Mouse (Mus musculus) C2C12 (cell line): ENCODE measurements around the gene H1foo. TPM values are rescaled to one million over a fixed set of nuclear protein-coding genes. Genes with fewer than 3 reads are reported as not detected.
A peak's percentile ranks its signal among the peaks of the same experiment; 100 is the strongest.

Source experiments
- H3K27me3 ChIP-seq: one replicate; pipeline ENCODE4 v1.6.1; 2011; ENCODE audit not compliant: control insufficient read depth, insufficient read depth, insufficient read length
- H3K36me3 ChIP-seq: one replicate; pipeline ENCODE4 v1.6.1; 2011; ENCODE audit not compliant: control insufficient read depth, insufficient read depth
- H3K4me3 ChIP-seq: one replicate; pipeline ENCODE4 v1.5.1; 2011; ENCODE audit warnings: mild to moderate bottlenecking, control low read depth; ENCODE audit not compliant: poor library complexity, insufficient read depth, severe bottlenecking
- H3K79me2 ChIP-seq: one replicate; pipeline ENCODE4 v1.6.1; 2011; ENCODE audit not compliant: control insufficient read depth, insufficient read depth
- H3K79me3 ChIP-seq: one replicate; pipeline ENCODE4 v1.6.1; 2011; ENCODE audit warnings: low read depth, control low read depth
- H3ac ChIP-seq: one replicate; pipeline ENCODE3; 2011; ENCODE audit warnings: low read depth; ENCODE audit not compliant: control insufficient read depth, insufficient read length
- CEBPB ChIP-seq: IDR thresholded peaks from one replicate; pipeline ENCODE4 v1.6.1; 2011; ENCODE audit warnings: low read depth, mild to moderate bottlenecking, control low read depth, moderate library complexity
- CTCF ChIP-seq: IDR thresholded peaks from one replicate; pipeline ENCODE4 v1.5.1; 2011; ENCODE audit not compliant: control insufficient read depth, insufficient read depth, insufficient read length
- FOSL1 ChIP-seq: IDR thresholded peaks from one replicate; pipeline ENCODE4 v1.8.0; 2011; ENCODE audit warnings: mild to moderate bottlenecking, low read length; ENCODE audit not compliant: poor library complexity, insufficient read depth, severe bottlenecking
- MAX ChIP-seq: IDR thresholded peaks from one replicate; pipeline ENCODE4 v1.6.1; 2011; ENCODE audit warnings: mild to moderate bottlenecking, control low read depth
- MYOD1 ChIP-seq: IDR thresholded peaks from one replicate; pipeline ENCODE4 v1.6.1; 2011; ENCODE audit warnings: low read depth; ENCODE audit not compliant: control insufficient read depth, insufficient read length
- MYOG ChIP-seq: IDR thresholded peaks from one replicate; pipeline ENCODE4 v1.6.1; 2011; ENCODE audit not compliant: control insufficient read depth, insufficient read length; ENCODE audit errors: extremely low read depth
- USF1 ChIP-seq: IDR thresholded peaks from one replicate; pipeline ENCODE4 v1.6.1; 2011; ENCODE audit warnings: low read depth, mild to moderate bottlenecking, control low read depth, moderate library complexity
- polyA plus RNA-seq: library from polyadenylated mRNA; unstranded; fragments of >200 nt; fragmentation: generic; extraction: Trizol; gene quantifications from one replicate; pipeline ENCODE4 v1.2.1, GENCODE M21; 2012; ENCODE audit warnings: missing spikeins

Gene H1foo
- polyA plus RNA-seq, 1 experiment, result not detected

DNA sequence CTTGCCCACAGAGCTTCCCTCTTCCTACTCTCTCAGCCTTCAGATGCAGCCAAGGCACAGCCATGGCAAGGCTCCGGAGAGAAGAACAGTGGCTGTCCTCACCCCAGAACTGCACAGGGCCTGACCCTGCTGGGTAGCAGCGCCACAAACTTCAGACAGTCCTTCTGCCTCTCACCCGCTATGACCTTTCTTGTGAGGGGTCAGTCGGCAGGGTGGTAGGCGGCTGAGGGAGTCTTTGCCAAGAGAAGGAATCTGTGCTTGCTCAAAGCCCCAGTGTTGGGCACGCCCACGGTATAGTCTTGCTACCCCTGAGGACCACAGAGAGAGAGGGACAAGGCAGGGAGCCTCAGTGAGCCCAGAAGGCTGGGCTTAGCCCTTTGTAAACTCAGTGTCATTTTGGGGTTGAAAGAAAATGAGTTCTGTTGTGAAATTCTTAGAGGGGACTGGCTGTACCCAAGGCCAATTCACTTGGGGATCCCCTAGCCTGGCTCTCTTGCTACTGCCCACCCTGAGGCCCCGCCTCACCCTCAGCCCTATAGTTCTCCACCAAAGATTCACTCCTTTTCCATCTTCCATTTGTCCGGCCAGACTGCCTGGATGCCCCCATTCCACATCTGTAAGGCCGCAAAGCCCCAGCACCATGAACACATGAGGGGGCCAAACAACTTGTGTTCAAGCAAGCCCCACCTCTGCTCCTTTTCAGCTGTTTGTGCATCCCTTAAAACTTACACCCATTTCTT lies 47.3 kb downstream of the H1foo start:
- H3K79me2 ChIP-seq, result peaks cover 55% of the 10 kb centered on the region
- no peaks in the 10 kb centered on the region for H3K36me3 ChIP-seq
- TF ChIP-seq CEBPB, result no peak
- TF ChIP-seq MAX, result no peak
- TF ChIP-seq CTCF, result no peak
- no peak for TF ChIP-seq USF1
- TF ChIP-seq FOSL1, result no peak
- no peak for TF ChIP-seq MYOD1
- no peak for TF ChIP-seq MYOG
- peak overlapping the region; percentile 18 for H3K4me3 ChIP-seq
- H3K79me3 ChIP-seq, result peaks cover 10% of the 10 kb centered on the region
- no peaks in the 10 kb centered on the region for H3K27me3 ChIP-seq
- no peak overlapping the region for H3ac ChIP-seq

DNA sequence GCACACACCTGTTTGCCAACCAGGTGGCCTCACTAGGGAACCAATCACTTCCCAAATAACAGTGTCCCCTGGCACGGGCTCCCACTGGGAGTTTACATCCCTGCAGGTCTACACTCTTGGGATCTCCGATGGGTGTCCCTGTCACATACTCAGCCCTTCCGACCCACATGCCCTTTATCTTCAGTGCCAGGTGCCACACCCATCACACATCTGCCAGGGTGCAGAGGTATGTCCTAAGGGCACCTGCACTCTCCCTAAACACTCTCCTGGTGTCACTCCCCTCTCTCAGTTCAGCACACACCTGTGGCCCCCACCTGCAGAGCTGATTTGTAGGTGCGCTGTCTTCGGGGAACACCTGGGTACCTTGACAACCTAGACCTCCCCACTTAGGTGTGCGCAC lies 48.2 kb downstream of the H1foo start:
- Histone ChIP-seq H3ac (peak overlapping the region; percentile 43), H3K4me3 (peak overlapping the region; percentile 37), H3K79me2 (peaks cover 47% of the 10 kb centered on the region), H3K27me3 (no peaks in the 10 kb centered on the region), H3K36me3 (no peaks in the 10 kb centered on the region), H3K79me3 (peaks cover 7% of the 10 kb centered on the region)
- TF ChIP-seq FOSL1 (no peak), CTCF (no peak), MAX (no peak), USF1 (no peak), MYOG (no peak), CEBPB (no peak), MYOD1 (no peak)

DNA sequence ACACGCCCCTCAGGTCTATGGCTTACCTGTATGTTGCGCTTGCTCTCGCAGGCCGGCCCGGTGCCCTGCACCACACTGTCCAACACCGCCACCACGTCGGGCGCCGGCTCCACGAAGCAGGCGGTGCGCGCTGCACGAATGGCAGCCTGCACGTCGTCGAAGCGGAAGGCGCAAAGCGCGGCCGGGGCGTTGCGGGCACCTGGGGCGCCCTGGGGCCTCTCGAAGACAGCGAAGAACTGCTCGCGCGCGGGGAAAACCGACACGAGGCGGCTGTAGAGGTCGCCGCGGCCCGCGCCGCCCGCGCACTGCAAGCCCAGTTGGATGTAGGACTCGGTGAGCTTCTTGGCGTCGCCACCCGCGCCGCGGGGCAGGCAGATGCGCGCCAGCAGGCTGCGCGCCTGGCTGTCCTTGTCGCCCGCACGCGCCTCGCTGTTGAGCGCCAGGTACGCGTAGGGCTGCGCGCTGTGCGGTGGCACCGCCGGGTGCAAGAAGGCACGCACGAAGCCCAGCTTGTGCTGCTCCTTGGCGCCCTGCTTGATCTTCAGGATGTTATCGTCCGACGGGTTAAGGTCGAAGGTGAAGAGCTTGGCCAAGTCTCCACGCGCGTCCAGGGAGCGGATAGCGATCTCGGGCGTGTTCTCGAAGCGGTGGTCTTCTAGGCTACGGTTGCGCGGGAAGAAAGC lies 48.9 kb downstream of the H1foo start:
- TF ChIP-seq MAX, result no peak
- TF ChIP-seq USF1, result no peak
- no peak for TF ChIP-seq CEBPB
- no peak for TF ChIP-seq MYOD1
- TF ChIP-seq CTCF, result no peak
- TF ChIP-seq FOSL1, result no peak
- TF ChIP-seq MYOG, result no peak
- H3K36me3 ChIP-seq, result no peaks in the 10 kb centered on the region
- H3K79me3 ChIP-seq, result peaks cover 5% of the 10 kb centered on the region
- peak overlapping the region; percentile 82 for H3ac ChIP-seq
- H3K4me3 ChIP-seq, result peak overlapping the region; percentile 37
- H3K27me3 ChIP-seq, result no peaks in the 10 kb centered on the region
- peaks cover 41% of the 10 kb centered on the region for H3K79me2 ChIP-seq

DNA sequence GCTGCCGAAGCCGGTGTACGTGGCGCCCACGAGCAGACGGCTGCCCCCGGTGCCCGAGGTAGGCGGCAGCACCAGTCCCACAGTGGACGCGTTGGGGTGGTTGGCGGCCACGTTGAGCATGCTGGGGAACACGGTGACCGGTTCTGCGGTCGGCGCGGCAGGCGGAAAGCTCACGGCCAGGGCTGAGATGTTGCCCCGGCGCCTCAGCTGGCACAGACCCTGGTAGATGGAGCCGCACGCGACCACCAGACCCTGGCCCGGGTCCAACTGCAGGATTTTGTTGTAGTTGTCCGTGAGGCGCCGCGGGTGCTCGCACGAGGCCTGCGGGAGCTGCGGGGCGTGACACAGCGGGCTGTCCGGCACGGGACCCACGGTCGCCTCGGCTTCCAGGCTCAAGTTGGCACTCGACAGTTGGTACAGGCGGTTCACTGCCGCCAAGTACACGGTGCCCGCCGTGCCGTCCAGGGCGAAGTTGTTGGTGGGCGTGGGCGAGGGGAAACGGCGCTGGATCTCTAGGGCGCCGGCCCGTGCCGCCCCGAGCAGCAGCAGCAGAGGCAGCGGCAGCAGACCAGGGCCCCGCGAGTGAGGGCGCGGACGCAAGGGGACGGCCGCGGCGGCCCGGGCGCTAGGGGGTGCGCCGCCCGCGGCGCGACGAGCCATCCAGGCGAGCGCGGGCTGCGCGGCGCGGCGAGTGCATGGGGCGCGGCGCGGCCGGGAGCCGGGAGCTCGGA lies 49.6 kb downstream of the H1foo start:
- no peaks in the 10 kb centered on the region for H3K27me3 ChIP-seq
- H3K36me3 ChIP-seq, result no peaks in the 10 kb centered on the region
- H3K79me3 ChIP-seq, result peaks cover 5% of the 10 kb centered on the region
- H3K79me2 ChIP-seq, result peaks cover 37% of the 10 kb centered on the region
- TF ChIP-seq CEBPB (no peak), MAX (no peak), USF1 (no peak), MYOD1 (no peak), CTCF (no peak), MYOG (no peak), FOSL1 (no peak)
- peak overlapping the region; percentile 37 for H3K4me3 ChIP-seq
- H3ac ChIP-seq, result peak overlapping the region; percentile 82

DNA sequence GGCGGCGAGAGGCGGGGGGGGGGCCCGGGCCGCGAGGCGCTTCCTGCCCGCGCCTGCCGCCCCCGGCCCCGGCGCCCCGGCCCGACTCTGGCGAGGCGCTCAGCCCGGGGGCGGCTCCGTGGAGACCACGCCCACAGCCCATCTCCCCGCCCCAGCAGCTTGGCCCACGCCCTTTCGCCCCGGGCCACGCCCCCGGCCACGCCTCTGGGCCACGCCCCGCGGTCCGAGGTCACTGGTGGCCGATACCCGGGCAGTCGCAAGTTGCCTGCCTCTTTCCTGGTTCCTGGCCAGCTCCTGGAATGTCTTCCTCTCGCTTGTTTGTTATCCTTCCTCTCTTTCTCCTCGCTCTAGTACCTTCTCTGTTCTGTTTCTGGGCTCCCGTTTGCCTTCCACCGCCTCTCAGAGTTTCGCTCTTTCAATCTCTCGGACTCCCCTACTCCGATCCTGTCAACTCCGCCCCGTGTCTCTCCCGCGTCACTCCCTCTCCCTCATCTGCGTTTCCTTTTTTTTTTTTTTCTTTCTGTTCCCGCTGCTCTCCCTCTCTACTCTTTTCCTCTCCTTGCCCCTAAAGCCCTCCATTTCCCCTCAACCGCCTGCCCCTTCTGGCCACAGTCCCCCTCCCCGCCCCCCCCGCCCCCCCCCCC lies 50.3 kb downstream of the H1foo start, which contains the start of gene Plxnd1:
TSS of gene Plxnd1 (minus strand) at position 129 of the 644 bp plus-strand sequence.
- Histone ChIP-seq H3K36me3 (no peaks in the 10 kb centered on the region), H3K27me3 (no peaks in the 10 kb centered on the region), H3ac (peak within 1 kb of the TSS; percentile 82), H3K79me3 (peaks cover 5% of the 10 kb centered on the region), H3K4me3 (peak within 1 kb of the TSS; percentile 37), H3K79me2 (peaks cover 37% of the 10 kb centered on the region)
- TF ChIP-seq CTCF, result no peak
- TF ChIP-seq MAX, result no peak
- no peak for TF ChIP-seq USF1
- TF ChIP-seq FOSL1, result no peak
- no peak for TF ChIP-seq CEBPB
- no peak for TF ChIP-seq MYOD1
